Mouse (Mus musculus): ENCODE results near the gene Nmral1.
A peak's percentile ranks its signal among the peaks of the same experiment; 100 is the strongest.
"Not testable (repeated sequence)": the region's sequence is repeated elsewhere in the genome, so short reads cannot be mapped to it uniquely, and the experiment has no call there.

The Nmral1 gene

DNA sequence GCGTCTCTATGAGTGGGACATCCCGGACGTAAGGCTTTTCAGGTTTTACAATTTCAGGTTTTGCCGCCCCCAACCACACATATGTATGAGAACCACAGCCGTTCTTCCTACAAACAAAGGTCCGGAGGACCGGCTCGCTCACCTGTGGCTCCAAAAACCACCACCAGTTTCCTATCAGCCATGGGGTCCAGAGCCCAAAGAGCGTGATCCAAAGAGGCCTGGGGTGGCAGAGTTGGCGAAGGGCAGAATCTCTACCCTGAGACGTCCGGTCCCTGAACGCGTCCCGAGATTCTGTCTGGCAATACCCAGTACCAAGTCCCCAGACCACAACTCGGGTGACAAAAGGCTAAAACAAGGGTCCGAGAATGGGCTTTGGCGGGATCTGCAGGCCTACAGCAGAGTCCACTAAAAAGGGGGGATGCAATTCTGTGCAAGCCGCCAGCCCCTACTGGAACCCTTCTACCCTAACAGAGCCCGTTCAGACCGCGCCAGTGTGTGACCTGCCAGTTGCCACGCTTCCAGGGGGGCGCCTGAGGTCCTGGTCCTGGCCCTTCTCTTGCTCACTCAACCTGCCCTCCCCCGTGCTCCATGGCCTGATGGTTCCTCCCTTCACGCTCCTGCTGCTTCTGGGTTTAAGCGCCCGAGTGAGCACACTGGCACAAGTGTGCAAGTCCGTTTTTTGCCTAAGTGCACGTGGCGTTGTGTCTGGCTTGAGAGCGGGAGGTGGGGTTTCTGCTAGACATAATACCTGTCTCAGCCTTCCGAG, at the start of gene Nmral1:
TSS of gene Nmral1 (minus strand) at position 604 of the 766 bp plus-strand sequence.
- peak; percentile 58 for DNase-seq

- DNase-seq = no peak
Observed at GRCm38 (mm10) chr16:4768719-4769118, 49.6 kb upstream of the Nmral1 start.

DNA sequence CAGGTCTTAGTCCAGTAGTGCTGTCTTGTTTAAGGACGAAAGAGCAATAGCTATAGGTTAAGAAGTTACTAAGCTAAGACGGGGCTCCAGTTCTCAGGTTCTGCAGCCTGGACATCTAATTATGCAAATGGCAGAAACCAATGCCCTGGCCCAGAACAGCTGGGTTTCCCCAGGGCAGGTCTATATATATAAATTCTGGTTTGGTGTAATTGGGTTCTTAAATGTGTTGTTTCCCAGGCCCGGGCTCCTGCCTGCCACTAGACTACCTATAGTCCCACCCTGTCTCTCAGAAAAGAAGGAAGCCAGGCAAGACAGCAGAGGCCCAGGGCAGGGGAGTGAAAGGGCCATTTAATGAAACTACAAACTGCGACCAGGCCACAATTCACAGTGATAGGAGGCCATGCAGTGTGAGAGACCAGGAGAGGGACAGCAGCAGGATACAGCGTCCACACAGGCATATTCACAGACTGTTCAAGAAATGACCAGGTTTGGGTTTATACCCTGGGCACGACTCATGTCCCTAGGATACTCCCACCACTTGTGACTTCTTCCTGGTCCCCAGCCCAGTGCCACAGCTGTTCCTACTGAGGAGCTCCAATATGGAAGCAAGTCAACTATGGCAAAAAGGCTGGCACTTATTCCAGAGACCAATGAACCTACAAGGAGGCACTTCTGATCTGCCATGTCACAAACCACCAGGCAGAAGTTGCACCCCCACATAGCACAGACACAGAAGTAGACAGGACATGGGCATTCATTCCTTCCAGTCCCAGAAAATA, 48.0 kb upstream of the Nmral1 start:
- DNase-seq = no peak

- no peak for DNase-seq
Observed at GRCm38 (mm10) chr16:4765852-4766251, 46.7 kb upstream of the Nmral1 start.

DNA sequence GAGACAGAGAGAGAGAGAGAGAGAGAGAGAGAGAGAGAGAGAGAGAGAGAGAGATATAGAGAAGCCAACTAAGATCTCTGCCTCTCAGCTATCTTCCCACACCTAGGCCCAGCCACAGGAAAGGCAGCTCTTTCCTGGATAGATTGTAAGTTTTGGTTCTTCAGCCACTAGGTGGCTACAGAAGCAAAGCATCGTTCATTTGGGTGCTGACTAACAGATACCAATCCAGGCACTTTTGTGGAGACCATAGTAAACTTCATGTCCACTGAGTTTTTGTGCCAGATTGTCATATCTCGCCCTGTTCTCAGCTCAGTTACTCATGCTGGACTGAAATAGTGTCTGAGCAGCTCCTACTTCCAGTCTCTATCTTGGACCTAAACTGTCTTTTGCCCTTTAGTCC, 44.1 kb upstream of the Nmral1 start:
- no peak for DNase-seq

DNA sequence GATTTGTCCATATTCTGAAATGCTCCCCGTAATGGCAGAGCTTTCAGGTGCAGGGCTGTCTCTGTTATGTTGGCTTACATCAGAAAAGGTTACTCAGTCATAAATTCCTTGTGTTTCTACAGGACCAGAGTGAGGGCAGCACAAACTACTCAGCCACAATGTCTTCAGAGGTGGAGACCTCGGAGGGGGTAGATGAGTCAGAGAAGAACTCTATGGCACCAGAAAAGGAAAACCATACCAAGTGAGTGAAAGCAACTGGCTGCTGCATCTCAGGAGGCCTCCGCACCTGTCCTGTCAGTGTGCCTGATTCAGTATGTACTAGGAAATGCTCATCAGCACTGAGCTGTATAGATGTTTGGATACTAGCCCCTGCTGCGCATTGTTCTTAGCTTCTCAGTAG, 43.3 kb upstream of the Nmral1 start:
- no peak for DNase-seq

DNA sequence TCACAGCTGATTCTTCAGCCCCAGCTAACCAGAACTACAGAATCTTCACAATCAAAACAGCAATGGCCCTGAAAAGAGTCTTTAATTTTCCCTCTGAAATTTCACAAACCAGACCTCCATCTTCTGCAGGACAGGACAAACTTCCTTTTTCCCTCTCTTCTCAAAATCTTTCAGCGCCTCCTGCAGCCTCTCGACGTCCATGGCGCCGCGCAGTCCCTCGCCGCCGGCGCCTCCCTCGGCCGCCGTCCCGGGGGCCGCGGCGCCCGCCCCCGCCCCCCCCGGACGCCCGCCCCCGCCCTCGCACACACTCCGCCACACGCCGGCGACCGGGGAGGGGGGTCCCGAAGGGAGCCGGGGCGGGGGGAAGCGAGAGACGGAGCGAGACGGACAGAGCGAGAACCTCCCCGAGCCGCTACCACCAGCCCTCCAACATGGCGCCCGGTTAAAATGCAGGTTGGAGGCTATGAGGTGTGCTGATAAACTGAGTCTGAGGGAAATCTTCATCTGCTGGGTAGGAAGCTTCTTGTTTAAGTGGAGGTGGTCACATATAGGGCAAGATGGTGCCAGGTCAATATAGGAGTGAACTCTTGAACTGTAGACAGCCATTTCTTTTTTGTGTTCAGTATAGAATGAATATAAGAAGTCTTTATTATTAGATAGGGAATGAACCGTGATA, 37.6 kb upstream of the Nmral1 start:
- not testable (repeated sequence) for DNase-seq

DNA sequence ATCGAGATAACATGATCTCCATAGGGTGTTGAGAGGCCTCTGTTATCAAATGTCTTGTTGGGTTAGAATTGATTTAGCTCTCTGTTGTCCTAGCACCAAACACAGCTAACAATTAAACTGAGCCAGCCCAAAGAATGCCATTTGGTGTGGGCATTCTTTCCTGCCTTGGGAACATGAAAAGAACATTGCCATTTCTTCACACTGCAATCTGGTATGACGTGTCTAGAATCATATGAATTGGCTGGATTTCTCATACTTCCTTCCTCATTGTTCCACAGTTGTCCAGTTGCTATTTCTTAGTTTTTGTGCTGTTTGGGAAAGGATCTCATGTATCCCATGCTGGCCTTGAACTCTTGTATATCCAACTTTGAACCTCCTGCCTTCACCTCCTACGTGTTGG, 34.9 kb upstream of the Nmral1 start:
- DNase-seq = no peak

- DNase-seq = no peak
Observed at GRCm38 (mm10) chr16:4752155-4752554, 33.0 kb upstream of the Nmral1 start.

- DNase-seq = no peak
Observed at GRCm38 (mm10) chr16:4742186-4742585, 23.0 kb upstream of the Nmral1 start.

- no peak for DNase-seq
Observed at GRCm38 (mm10) chr16:4739994-4740393, 20.8 kb upstream of the Nmral1 start.

DNA sequence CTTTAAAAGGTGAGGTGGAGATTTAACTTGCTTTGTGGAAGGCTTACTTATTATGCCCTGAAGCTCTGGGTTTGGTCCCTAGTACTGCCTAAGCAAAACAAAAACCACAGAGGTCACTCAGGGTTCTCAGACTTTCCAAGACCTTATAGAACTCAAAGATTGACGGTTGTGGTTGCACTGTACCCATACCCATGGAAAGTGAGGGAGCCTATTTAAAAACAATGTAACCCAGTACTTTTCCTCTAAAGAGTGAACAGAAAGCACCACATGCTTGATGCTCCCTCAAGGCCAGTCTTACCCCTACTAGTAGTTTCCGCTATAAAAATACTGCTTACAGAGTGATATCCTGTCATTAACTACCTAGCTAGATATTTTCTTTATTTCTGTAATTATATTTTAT, 17.1 kb upstream of the Nmral1 start:
- no peak for DNase-seq

DNA sequence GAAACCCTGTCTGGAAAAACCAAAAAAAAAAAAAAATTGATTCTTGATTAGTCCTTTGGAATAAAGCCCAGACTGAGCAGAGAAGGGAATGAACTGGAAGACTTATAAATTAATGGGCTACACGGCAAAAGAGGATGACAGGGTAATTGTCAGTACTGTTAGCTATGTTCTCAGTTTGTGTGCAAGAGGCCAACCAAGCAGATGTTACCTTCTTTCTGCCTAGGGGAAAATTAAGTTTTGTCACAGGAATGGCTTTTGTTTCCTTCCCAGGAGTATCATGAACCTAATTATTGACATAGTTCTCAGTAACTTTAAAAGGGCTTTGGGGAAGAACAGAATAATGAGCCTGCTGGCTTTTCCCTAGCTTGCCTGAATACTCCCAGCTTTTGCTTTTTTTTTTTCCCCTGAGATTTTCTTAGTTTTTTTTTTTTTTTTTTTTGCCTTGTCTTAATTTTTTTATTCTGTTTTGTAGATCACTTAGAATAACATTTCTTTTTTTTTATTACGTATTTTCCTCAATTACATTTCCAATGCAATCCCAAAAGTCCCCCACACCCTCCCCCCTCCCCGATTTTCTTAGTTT, 11.7 kb upstream of the Nmral1 start:
- no peak for DNase-seq

DNA sequence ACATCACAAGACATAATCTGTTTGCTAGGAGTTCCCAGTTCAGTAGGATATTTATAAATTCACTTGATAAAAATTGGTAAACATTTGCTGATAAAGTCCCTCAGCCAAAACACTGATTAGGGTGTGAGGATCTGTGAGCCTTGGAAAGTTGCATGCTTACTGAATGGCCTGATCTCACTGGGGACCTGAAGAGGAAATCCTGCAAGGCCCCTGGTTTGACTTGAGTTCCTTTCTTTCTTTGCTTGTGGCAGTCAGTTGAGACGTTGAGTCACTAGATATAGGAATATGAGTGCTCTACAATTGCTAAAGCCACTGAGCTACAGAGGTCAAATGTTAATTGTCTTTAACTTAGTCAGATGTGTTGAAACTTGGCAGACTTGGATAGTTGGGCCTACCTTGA, 8.8 kb upstream of the Nmral1 start:
- no peak for DNase-seq

DNA sequence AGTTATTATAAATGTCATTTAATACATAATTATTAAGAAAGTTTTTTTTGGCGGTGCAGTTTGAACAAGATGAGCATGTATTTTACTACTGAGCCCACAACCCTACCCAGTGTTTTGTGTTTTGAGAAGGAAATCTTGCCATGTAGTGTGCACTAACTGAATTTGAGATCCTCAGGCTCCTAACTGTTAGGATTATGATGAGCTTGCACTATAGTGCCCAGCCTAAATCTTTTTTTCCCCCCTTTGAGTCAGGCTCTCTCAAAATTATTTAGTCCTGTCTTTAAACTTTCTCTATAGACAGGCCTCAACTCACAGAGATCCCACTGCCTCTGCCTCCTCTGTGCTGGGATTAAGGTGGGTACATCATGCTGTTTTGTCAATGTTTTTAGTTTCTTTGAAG, 8.4 kb upstream of the Nmral1 start:
- no peak for DNase-seq

GRCm38 (mm10) chr16:4726528-4727128, 7.5 kb upstream of the Nmral1 start:
- DNase-seq = no peak

- peak; percentile 92 for DNase-seq
Observed at GRCm38 (mm10) chr16:4725780-4726527, 6.8 kb upstream of the Nmral1 start, which contains the start of gene Hmox2. Gene Hmox2, plus strand, starts transcription at chr16:4726361.

GRCm38 (mm10) chr16:4725266-4725665, 6.1 kb upstream of the Nmral1 start:
- no peak for DNase-seq

DNA sequence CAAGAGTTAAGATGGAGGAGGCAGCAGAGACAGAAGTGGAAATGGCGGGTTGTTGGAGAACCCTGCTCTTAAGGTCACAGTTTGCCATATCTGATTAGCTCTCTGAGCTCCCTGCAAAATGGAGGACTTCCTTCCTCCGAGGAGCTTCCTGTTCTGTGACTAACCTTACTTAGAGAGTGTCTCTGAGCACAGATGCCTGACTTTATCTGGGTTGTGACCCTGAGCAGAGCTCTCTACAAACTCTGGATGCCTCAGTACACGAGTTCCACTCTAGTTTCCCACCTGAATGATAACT, 3.7 kb upstream of the Nmral1 start:
- no peak for DNase-seq

DNA sequence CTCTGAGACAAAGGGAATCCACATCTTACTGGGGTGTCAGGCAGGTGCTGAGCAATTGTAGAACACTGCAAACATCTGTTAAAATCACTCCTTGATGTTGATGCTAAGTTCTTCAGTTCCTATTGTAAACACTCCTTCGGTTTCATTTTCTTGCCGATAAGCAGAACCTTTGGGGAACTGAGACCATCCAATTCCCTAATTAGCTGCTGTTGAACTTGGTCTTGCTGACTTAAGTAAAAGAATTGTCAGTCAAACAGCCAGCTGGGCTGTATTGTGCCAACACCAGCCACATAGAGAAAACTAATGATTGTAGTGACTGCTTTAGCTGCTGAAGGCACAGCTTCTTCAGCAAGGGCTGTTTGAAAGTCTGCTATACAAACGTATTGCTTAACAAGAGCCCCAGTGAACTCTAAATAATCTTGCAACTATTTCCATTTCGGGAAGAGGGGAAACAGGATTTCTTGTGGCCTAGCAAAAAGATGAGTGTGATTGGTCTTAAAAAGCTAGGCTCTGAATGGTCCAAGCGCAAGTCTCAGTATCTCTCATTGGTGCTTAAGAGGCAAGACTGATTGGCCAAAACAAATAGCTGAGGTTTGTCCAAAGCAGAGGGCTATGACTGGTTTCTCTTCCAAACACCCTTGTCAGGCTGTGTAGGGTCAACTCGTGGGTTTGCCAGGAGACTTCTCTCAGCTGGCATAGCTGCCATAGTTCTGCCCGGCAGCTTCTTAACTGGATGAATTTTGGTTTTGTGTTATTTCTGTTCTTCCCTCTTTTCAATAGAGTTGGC, 3.2 kb upstream of the Nmral1 start:
- no peak for DNase-seq

GRCm38 (mm10) chr16:4717866-4718265, 1.3 kb downstream of the Nmral1 start:
- no peak for DNase-seq

Measured in right cerebral cortex, postnatal 4 days (tissue).